Mouse (Mus musculus) heart, postnatal 0 days (tissue): ENCODE data around the gene Rft1. TPM values are rescaled to one million over a fixed set of nuclear protein-coding genes. Genes with fewer than 3 reads are reported as not detected.

Experiments used
- ATAC-seq: fragments of 200-750 bp; cut with Nextera tagmentation; 2 replicates; pipeline ENCODE4 v1.8.0; 2017; ENCODE audit warnings: low read depth, moderate number of reproducible peaks, moderate library complexity; ENCODE audit not compliant: insufficient read depth
- DNase-seq: peaks from one replicate; pipeline ENCODE4 v3.0.0-alpha.2; 2016; ENCODE audit warnings: low spot score
- H3K27ac ChIP-seq: fragments of 300-500 bp; sonication (generic); 2 replicates; pipeline ENCODE4 v1.5.1; 2014; ENCODE audit warnings: low read depth, mild to moderate bottlenecking
- H3K27me3 ChIP-seq: fragments of 300-500 bp; sonication (generic); 2 replicates; pipeline ENCODE4 v1.6.1; 2014; ENCODE audit warnings: low read length, mixed read lengths; ENCODE audit not compliant: control insufficient read depth, insufficient read depth
- H3K36me3 ChIP-seq: fragments of 300-500 bp; sonication (generic); replicated peaks from 2 replicates; pipeline ENCODE4 v1.6.1; 2014; ENCODE audit warnings: low read length, mixed read lengths; ENCODE audit not compliant: control insufficient read depth, insufficient read depth
- H3K4me1 ChIP-seq: fragments of 300-500 bp; sonication (generic); 2 replicates; pipeline ENCODE4 v1.6.1; 2014; ENCODE audit warnings: antibody characterized with exemption; ENCODE audit not compliant: control insufficient read depth, insufficient read depth
- H3K4me2 ChIP-seq: fragments of 300-500 bp; sonication (generic); 2 replicates; pipeline ENCODE4 v1.6.1; 2014; ENCODE audit warnings: low read depth, mild to moderate bottlenecking, low read length, moderate library complexity
- H3K4me3 ChIP-seq: fragments of 300-500 bp; sonication (generic); 2 replicates; pipeline ENCODE4 v1.5.1; 2014; ENCODE audit warnings: low read depth, low read length
- H3K9ac ChIP-seq: fragments of 300-500 bp; sonication (generic); replicated peaks from 2 replicates; pipeline ENCODE4 v1.6.1; 2014; ENCODE audit warnings: low read depth, low read length, mixed read lengths
- H3K9me3 ChIP-seq: fragments of 300-500 bp; sonication (generic); replicated peaks from 2 replicates; pipeline ENCODE4 v1.6.1; 2016; ENCODE audit warnings: low read length; ENCODE audit not compliant: control insufficient read depth
- CTCF ChIP-seq: IDR thresholded peaks from 2 replicates; pipeline ENCODE4 v1.5.1; 2016; ENCODE audit warnings: antibody characterized with exemption, control low read depth, low read depth
- EP300 ChIP-seq: IDR thresholded peaks from 2 replicates; pipeline ENCODE4 v1.6.1; 2016; ENCODE audit warnings: antibody characterized with exemption, low read depth
- WGBS: fragments of 180-500 bp; shearing (Covaris S2); extraction: QIAGEN DNeasy Blood & Tissue Kit; methylation state at CpG from one replicate; pipeline ENCODE4 v1.1.7; 2014; 5-methylcytosine and 5-hydroxymethylcytosine counted together
- polyA plus RNA-seq: library from polyadenylated mRNA; unstranded; fragments of >200 nt; fragmentation: Nextera tagmentation; extraction: Ambion mirVana; gene quantifications from 2 replicates; pipeline ENCODE4 v1.2.1, GENCODE M21; 2015
- total RNA-seq: library from RNA; depleted of rRNA; stranded (reverse); fragments of >200 nt; gene quantifications from 2 replicates; pipeline ENCODE4 v1.2.3, GENCODE M21; 2014; ENCODE audit warnings: low replicate concordance

The Rft1 gene
- total and polyA plus RNA-seq, 2 experiments from 2014 or later: 10.4 to 13.3 TPM

DNA sequence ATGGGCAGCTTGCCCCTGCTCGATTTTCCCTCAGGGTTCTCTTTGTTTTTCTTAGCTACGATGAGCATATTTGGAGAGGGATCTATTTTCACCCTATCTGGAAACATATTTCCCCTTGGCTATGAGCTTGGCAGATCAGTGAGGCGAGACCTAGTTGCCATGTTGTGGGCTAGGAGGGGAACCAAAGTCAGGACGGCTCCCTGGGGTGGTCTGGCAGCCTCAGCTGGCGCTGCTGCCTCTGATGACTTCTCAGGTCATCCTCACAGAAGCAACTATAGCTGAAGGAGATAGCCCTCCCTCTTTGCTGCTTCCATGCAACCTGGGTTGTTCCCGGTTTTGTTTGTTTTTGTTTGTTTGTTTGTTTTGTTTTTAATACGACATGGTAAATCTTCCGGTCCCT lies 9.1 kb upstream of the Rft1 start:
- no peaks in the 10 kb centered on the region for H3K36me3 ChIP-seq
- TF ChIP-seq EP300 (no peak), CTCF (no peak)
- 56% methylated on average over 8 of the region's 8 CpGs for WGBS
- H3K9ac ChIP-seq: no peak overlapping the region
- no peaks in the 10 kb centered on the region for H3K4me1 ChIP-seq
- no peak overlapping the region for H3K4me2 ChIP-seq
- no peak for ATAC-seq
- no peaks in the 10 kb centered on the region for H3K9me3 ChIP-seq
- no peaks in the 10 kb centered on the region for H3K27me3 ChIP-seq
- no peak overlapping the region for H3K27ac ChIP-seq
- H3K4me3 ChIP-seq: no peak overlapping the region
- no peak for DNase-seq

DNA sequence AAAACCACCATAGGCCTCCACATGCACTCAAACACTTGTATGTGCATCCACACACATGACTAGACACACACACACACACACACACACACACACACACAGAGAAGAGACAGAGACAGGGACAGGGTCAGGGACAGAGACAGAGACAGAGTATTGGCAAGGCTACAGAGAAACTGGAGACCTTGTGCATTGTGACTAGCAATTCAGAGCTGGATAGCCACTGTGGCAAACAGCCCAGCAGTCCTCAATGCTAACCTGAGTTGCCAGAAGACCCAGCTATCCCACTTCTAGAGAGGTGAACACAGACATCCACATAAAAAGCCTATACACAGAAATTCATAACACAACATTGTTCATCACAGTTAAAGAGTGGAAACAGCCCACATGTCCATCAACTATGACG lies 7.7 kb upstream of the Rft1 start:
- DNase-seq: no peak
- WGBS: 69% methylated on average over 1 of the region's 1 CpGs
- no peak overlapping the region for H3K4me2 ChIP-seq
- no peak overlapping the region for H3K9ac ChIP-seq
- no peaks in the 10 kb centered on the region for H3K36me3 ChIP-seq
- no peak for ATAC-seq
- no peak overlapping the region for H3K4me3 ChIP-seq
- H3K9me3 ChIP-seq: no peaks in the 10 kb centered on the region
- H3K27me3 ChIP-seq: no peaks in the 10 kb centered on the region
- H3K4me1 ChIP-seq: 0 out of 2 replicates have a peak, but pooled peaks cover 5% of the 10 kb centered on the region
- no peak for TF ChIP-seq CTCF
- TF ChIP-seq EP300: no peak
- no peak overlapping the region for H3K27ac ChIP-seq

DNA sequence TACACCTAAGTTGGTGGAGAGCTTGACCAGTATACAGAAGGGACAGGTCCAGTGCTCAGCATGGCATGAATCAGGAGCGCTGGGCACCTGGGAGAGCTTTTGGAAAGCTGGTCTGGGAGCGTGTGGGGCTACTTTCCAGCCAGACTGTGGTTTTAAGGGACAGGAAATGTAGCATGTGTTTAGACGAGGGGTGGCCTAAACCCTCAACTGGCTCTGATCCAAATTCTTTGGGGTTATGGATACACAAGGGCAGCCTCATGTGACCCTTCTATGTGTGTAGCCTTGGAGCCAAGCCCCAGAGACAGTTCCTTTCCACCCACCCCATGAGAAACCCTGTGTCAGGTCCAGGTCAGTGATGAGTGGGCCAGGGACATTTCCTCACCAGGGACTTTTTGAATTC lies 5.7 kb upstream of the Rft1 start:
- Histone ChIP-seq H3K9me3 (no peaks in the 10 kb centered on the region), H3K36me3 (no peaks in the 10 kb centered on the region), H3K27me3 (no peaks in the 10 kb centered on the region), H3K9ac (no peak overlapping the region), H3K4me3 (no peak overlapping the region), H3K27ac (no peak overlapping the region), H3K4me1 (0 out of 2 replicates have a peak, but pooled peaks cover 5% of the 10 kb centered on the region), H3K4me2 (no peak overlapping the region)
- TF ChIP-seq CTCF: no peak
- TF ChIP-seq EP300: no peak
- DNase-seq (no peak), ATAC-seq (no peak)
- WGBS: 57% methylated on average over 3 of the region's 3 CpGs

DNA sequence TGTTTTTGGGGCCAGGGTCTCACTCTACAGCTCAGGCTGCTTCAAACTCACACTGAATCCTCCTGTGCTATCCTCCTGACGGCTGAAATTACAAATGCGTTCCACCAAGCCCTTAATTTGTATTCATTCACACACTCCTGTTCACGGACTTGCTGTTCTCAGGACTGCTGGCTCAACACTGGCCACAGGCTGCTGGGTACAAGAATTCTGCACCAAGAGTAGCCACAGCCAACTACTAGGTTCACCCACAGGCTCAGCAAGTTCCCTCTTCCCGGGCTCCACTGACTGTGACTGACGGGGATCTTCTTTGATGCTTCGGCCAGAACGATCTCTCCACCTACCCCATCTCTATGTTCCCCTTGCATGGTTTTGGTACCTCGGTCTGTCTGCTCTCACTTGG lies 4.4 kb upstream of the Rft1 start:
- ATAC-seq (no peak), DNase-seq (no peak)
- Histone ChIP-seq H3K27ac (no peak overlapping the region), H3K9me3 (no peaks in the 10 kb centered on the region), H3K9ac (no peak overlapping the region), H3K36me3 (no peaks in the 10 kb centered on the region), H3K4me1 (peaks cover 7% of the 10 kb centered on the region; the same call in 1 of the 2 replicates), H3K4me3 (no peak overlapping the region), H3K4me2 (no peak overlapping the region), H3K27me3 (no peaks in the 10 kb centered on the region)
- WGBS: 86% methylated on average over 8 of the region's 8 CpGs
- TF ChIP-seq CTCF: no peak
- TF ChIP-seq EP300: no peak

DNA sequence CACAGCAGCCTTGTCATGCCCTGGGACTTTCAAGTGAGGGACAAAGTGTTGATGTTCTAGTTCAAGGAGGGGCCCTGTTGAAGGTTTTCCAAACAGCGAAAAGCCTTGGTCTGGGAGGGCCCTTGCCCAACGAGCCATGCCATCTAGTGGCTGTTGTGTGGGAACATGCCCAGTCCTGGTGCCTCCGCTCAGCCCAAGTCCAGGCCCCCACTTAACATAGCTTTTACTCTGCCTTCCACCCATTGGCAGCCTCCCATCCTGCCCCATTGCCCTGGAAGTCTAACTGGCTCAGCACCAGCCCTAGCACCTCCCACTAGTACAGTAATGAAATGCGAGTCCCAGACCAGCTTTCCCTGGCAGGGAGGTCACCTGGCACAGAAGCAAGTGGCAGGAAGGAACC lies 3.2 kb upstream of the Rft1 start:
- no peak overlapping the region for H3K4me2 ChIP-seq
- H3K27me3 ChIP-seq: no peaks in the 10 kb centered on the region
- peak; percentile 97 for ATAC-seq
- peaks cover 12% of the 10 kb centered on the region; the same call in 1 of the 2 replicates for H3K4me1 ChIP-seq
- TF ChIP-seq EP300 (no peak), CTCF (peak; percentile 78)
- 0 out of 2 replicates have a peak overlapping the region, but pooled peaks have one; percentile 44 for H3K27ac ChIP-seq
- DNase-seq: peak; percentile 94
- 9% methylated on average over 4 of the region's 4 CpGs for WGBS
- H3K4me3 ChIP-seq: no peak overlapping the region
- H3K9me3 ChIP-seq: no peaks in the 10 kb centered on the region
- H3K9ac ChIP-seq: no peak overlapping the region
- H3K36me3 ChIP-seq: no peaks in the 10 kb centered on the region

DNA sequence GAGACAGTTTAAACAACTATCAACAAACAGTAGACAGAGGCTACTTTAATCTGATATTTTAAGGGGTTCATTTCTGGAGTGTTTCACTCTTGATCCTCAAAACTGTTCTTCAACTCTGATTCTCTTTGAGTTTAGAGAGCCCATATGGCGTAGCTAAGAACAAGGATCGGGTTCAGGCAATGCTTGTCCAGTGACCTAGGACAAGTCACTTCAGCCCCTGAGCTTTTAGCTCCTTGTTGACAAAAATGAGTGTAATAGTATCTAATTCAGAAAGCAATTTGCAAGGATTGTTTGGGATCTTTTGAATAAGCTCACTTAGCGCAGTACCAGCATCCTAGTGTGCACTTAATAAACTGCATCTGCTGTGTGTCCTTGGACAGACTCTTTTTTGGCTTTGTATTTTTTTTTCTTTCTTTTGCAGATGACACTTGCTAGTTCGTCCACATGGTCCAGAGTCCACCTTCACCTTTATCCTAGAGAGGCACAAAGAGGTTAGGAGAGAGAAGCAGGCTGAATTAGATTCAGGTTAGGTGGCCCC lies 600 bp downstream of the Rft1 start:
- peaks cover 12% of the 10 kb centered on the region; the same call in 1 of the 2 replicates for H3K4me1 ChIP-seq
- 40% methylated on average over 4 of the region's 4 CpGs for WGBS
- DNase-seq: peak; percentile 22
- H3K4me3 ChIP-seq: peak overlapping the region; percentile 91
- peaks cover 11% of the 10 kb centered on the region; the same call in 1 of the 2 replicates for H3K36me3 ChIP-seq
- H3K27ac ChIP-seq: peak overlapping the region; percentile 89
- no peaks in the 10 kb centered on the region for H3K27me3 ChIP-seq
- H3K9ac ChIP-seq: peak overlapping the region; percentile 96
- peak overlapping the region; percentile 64 for H3K4me2 ChIP-seq
- no peaks in the 10 kb centered on the region for H3K9me3 ChIP-seq
- TF ChIP-seq EP300: no peak
- TF ChIP-seq CTCF: no peak
- no peak for ATAC-seq
